Mouse (Mus musculus): ENCODE results near the gene Gtf3c4.

GRCm38 (mm10) chr2:28799575-28799974 lies 40.6 kb downstream of the Gtf3c4 start:
- TF ChIP-seq EP300 (optimal IDR thresholded peaks at IDR 0.05): no peak
- TF ChIP-seq CTCF (IDR thresholded peaks at IDR 0.05; ENCODE audit: low read depth): no peak

All from stomach, postnatal 0 days (tissue).